Mouse (Mus musculus) adrenal gland, adult 8-10 months (tissue): ENCODE results near the gene Mrps17. TPM values are rescaled to one million over a fixed set of nuclear protein-coding genes. Genes with fewer than 3 reads are reported as not detected.
"Not testable (repeated sequence)": the region's sequence is repeated elsewhere in the genome, so short reads cannot be mapped to it uniquely, and the experiment has no call there.

Experiments
- DNase-seq: peaks from one replicate; pipeline ENCODE4 v3.0.0; 2022
- total RNA-seq, 4 experiments: library from RNA; stranded (reverse); gene quantifications; 2 replicates each; pipeline ENCODE4 v1.2.4; 2022

Gene Mrps17
- 100 to 1,000 TPM in 1 of 4 experiments, 10 to 100 TPM in 3; 88.6 to 111 (median 90.3) TPM for total RNA-seq

GRCm38 (mm10) chr5:129715326-129715861 is at the start of gene Mrps17:
TSS of gene Mrps17 (plus strand) at chr5:129715497.
- DNase-seq, result peak; percentile 91

- no peak for DNase-seq
Measured at GRCm38 (mm10) chr5:129666271-129666909, 48.9 kb upstream of the Mrps17 start.

DNA sequence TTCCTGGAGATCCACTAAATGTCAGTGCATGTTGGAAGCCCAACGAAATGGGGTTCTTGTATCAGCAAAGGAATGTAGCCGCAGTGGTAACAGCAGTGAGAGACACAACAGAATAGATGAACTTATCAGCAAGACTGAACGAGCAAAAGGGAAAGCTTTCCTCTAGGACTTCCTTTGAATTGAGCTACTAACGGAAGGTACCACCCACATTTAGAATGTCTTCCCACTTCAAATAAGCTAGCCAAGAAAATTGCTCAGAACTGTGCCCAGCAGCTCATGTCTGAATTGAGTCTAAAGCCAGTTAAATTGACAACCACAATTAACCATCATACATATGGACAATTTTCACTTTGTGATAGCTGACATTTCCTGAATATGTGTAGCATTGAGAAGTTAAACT is 47.4 kb upstream of the Mrps17 start:
- no peak for DNase-seq

DNA sequence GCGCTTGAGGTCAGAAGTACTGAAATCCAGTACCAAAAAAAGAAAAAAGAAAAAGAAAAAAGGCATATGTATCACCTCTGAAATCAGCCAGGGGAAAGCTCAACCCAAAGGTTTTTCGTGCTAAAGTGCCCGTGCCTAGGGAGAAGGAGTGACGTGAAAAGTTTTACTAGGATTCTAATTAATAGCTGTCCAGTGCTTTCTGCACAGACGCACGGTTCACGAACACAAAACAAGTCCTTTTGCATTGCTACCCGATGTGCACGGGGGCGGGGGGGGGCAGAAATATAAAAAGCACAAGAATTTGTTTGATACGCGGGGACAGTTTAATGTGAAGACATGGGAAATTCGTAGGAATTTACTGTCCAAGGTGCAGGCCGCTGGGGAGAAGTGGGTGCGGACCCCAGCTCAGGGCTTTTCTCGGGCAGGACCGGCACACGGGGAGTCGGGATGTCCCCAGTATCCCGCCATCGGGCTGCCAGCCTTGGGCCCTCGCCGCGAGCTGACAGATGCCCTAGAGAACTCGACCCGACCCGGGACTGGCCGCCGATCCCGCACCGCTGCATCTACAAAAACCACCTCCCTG is 45.8 kb upstream of the Mrps17 start:
- no peak for DNase-seq

DNA sequence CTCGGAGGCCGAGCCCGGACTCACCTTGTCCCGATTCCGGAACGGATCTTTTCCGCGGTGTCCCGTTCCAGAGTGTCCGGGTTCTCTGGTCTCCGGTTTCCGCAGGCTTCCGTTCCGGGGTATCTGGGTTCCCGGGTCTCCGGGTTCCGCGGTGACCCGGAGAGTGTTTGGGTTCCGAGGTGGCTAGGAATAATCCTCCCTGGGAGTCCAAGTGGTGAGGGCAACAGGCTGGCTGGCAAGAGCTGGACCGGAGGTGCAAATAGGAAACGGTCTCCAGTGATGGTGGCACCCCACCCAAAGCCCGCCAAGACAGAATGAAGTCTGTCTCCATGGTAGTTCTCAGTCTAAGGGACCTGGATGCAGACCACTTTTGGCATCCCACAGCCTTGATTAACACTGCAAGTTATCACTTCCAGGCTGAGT is 45.2 kb upstream of the Mrps17 start, which contains the start of gene Zfp11:
Zfp11 (minus strand) TSS at position 64 of the 423 bp plus-strand sequence.
- DNase-seq, result peak; percentile 64

- DNase-seq, result not testable (repeated sequence)
Measured at GRCm38 (mm10) chr5:129685141-129685540, 30.2 kb upstream of the Mrps17 start.

GRCm38 (mm10) chr5:129687621-129688020 is 27.7 kb upstream of the Mrps17 start:
- DNase-seq, result peak; percentile 54

- no peak for DNase-seq
Measured at GRCm38 (mm10) chr5:129690528-129690927, 24.8 kb upstream of the Mrps17 start.

- DNase-seq, result no peak
Measured at GRCm38 (mm10) chr5:129700506-129700905, 14.8 kb upstream of the Mrps17 start.

DNA sequence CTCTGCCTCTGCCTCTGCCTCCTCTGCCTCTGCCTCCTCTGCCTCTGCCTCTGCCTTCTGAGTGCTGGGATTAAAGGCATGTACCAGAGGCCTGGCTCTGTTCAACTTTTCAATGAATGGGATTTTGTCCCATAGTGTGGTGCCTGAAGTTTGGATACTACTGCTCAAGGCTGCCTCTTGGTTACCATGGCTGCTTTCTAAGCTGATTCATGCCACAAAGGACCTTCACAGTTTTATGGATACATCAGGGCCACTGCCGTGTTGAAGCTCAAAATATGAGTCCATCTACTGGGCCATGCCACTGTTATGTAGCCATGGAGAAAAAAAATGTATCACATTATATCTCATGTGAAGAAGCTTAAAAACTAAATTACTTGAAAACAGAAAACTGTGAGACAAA is 13.6 kb upstream of the Mrps17 start:
- DNase-seq, result peak; percentile 46

DNA sequence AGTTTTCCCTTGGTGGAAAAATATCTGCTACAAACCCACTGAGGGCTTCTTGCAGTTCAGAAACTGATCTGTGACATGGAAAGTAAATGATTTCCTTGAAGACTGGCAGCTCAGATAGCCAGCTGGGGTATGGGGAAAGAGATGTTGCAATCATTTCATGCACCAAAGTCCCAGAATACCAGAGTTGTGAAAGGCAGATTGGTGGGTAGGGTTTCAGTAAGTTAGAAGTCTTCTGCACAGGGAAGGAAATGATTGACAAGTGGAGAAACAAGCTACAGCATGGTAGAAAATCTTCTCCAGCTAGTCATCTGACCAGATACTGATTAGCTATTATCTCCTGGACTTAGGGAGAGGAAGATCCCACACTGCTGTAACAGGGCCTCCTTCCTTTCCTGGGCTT is 11.9 kb upstream of the Mrps17 start:
- DNase-seq, result no peak

- no peak for DNase-seq
Measured at GRCm38 (mm10) chr5:129708412-129708811, 6.9 kb upstream of the Mrps17 start, which contains the start of gene Sept14. TSS of gene Sept14 (minus strand) at chr5:129708512.

DNA sequence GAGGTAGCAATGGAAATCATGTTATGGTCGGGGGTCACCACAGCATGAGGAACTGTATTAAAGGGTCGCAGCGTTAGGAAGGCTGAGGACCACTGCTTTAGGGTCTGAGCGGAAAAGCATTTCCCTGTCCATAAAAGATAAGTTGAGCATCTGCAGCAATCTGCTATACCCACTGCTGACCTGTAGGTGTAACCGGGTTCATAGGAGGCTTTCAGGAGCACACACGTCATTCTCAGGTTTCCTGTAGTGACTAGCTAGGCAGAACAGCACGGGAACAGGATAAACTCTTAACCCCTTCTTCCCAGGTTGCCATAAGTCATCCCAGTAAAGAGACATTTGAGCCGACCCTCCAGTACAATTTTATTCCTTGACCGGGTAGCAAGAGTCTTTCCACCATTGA is 1.7 kb downstream of the Mrps17 start:
- no peak for DNase-seq

DNA sequence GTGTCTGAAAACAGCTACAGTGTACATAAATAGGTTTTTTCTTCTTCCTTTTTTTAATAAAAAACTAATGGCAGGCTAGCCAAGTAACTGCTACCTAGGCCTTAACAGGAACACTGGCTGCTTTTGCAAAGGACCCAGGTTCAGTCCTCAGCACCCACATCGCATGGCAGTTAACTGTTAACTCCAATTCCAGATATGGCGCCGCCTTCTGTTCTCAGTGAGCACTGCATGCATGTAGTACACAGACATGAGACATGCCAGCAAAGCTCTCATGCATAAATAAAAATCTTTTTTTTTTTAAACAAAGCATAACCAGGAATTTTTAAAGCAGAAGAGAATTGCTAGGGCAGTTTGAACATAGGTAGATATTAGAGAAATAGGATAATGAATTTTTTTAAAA is 4.9 kb downstream of the Mrps17 start:
- DNase-seq, result no peak

DNA sequence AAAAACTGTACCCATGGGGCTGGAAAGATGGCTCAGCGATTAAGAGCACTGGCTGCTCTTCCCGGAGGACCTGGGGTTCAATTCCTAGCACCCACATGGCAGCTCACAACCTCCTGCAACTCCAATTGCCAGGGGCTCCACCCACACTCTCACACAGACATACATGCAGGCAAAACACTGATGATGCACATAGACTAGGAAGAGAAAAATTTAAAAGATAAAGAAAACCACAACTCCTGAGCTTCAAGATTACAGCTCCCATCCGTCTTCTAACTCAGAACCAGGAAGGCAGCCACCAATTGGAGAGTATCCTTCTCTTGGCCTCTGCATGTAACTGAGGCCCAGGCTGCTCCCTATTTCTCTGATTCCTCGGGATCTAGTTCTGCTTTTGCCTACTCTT is 9.0 kb downstream of the Mrps17 start:
- no peak for DNase-seq

DNA sequence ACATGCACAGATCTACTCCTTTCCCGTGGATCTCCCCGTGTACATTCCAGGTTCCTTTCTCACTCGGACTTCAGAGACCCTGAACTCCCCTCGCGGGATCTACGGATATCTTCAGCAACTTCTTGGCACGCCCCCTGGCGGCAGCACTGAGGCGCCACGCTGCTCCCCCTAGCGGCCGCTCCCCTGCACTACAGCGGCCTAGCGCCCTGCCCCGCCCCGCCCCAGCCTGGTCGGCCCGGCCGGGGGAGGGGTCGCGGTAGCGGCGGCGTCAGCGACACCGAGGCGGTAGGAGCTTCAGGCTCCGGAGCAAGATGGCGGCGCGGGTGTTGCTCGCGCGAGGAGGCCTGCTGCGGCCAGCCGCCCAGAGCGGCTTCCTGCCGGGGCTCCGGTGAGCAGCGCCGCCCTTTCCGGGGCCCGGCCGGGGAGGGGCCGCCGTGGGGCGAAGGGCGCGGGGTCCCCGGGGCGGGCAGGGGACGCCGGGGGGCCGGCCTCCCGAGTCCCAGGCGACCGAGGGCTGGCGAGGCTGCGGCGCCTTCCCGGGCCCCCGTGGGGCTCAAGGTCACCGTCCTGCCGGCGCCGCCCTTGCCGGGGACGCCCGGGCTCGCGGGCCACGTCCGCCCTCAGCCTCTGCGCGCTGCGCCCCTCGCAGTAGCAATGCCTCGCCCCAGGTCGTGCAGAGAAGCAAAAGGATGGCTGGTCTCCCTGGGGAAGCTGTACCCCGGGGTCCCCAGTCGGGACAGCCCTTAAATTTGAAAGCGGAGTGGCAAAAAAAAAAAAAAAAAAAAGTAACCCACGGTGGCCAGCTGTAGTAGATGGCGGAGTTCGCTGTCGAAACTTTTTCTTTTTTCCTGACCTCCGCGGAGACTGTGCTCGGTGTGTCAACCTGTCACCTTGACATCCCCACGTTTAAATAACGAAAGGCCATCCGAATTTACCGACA is 9.8 kb downstream of the Mrps17 start, which contains the start of gene Nipsnap2:
Nipsnap2 (plus strand) TSS at position 230 of the 940 bp plus-strand sequence.
- peak; percentile 86 for DNase-seq

GRCm38 (mm10) chr5:129725774-129726392 is 10.6 kb downstream of the Mrps17 start:
- DNase-seq, result no peak

DNA sequence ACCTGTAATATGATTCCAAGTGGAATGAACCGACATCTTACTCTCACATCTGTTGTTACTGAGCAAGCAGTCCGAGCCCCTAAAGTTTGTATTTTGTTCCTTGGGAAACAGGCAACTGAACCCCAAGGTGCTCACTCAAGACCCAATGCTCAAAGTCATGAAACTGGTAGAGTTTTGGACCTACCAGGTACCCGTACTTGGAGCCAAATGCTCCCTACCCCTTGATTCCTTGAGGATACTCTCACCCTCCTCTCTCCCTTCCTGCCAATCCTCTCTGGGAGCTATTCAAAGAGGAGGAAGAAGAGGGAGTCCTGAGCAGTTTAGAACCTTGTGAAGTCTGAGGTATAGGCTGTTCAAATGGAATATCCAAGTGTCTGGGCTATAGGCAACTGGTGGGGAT is 11.5 kb downstream of the Mrps17 start:
- no peak for DNase-seq

- DNase-seq, result no peak
Measured at GRCm38 (mm10) chr5:129729286-129729685, 14.0 kb downstream of the Mrps17 start.

GRCm38 (mm10) chr5:129730344-129730743 is 15.0 kb downstream of the Mrps17 start:
- DNase-seq, result peak; percentile 54

- no peak for DNase-seq
Measured at GRCm38 (mm10) chr5:129731021-129731420, 15.7 kb downstream of the Mrps17 start.

DNA sequence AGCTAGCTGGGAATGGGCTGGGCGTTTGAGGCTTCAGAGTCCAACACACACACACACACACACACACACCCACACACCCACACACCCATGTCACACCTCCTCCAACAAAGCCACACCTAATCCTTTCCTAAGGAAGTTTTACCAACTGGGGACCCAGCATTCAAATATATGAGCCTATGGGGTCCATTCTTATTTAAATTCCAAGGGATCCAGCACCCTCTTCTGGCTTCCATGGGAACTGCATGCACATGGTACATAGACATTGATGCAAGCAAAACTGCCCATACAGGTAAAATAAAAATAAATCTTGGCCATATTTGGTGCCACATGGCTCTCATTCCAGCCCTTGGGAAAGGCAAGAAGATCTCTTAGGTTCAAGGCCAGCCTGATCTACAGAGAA is 25.7 kb downstream of the Mrps17 start:
- DNase-seq, result no peak
